In genomic region chr4:55891656-55892055, GRCm38 (mm10) we compare ENCODE assay signal across 34 mouse cellular contexts.
"Had no signal": no experiment of that assay in that cellular context is flagged by ENCODE, and none has a peak within 500 bp of the region (broad histone marks: within the 10 kb centered on the region; RNA-seq: fewer than 3 reads in every experiment).

No protein-coding gene starts in this region.

- H3K4me3 ChIP-seq: heart, embryonic 12.5 days; heart, embryonic 13.5 days; heart, embryonic 15.5 days; hindbrain, embryonic 10.5 days; hindbrain, embryonic 12.5 days; hindbrain, embryonic 13.5 days; hindbrain, embryonic 15.5 days; intestine, embryonic 15.5 days; kidney, embryonic 15.5 days; layer of hippocampus, adult 2 months; left cerebral cortex, adult 2 months had no signal

- H3K9me3 ChIP-seq: heart, embryonic 12.5 days; heart, embryonic 13.5 days; heart, embryonic 15.5 days; hindbrain, embryonic 10.5 days; hindbrain, embryonic 12.5 days; hindbrain, embryonic 13.5 days; hindbrain, embryonic 15.5 days; intestine, embryonic 15.5 days; kidney, embryonic 15.5 days had no signal

- DNase-seq: heart, postnatal 10 days; heart, postnatal 14 days; heart, postnatal 36 days; heart, postnatal 4 days; kidney, adult 11 months; kidney, adult 18-20 months; kidney, adult 2 months; kidney, adult 8-10 months; kidney, adult 9 months; kidney, postnatal 10 days; kidney, postnatal 14 days; kidney, postnatal 25 days; kidney, postnatal 36 days; kidney, postnatal 4 days; layer of hippocampus, adult 9-11 months; layer of hippocampus, postnatal 36 days had no signal

- H3K27ac ChIP-seq: heart, embryonic 13.5 days; heart, embryonic 15.5 days; hindbrain, embryonic 10.5 days; hindbrain, embryonic 12.5 days; hindbrain, embryonic 13.5 days; hindbrain, embryonic 14.5 days; hindbrain, embryonic 15.5 days; hindbrain, postnatal 0 days; intestine, embryonic 15.5 days; kidney, embryonic 15.5 days; kidney, postnatal 0 days; layer of hippocampus, adult 2 months; left cerebral cortex, adult 2 months had no signal

- H3K36me3 ChIP-seq: heart, embryonic 12.5 days; heart, embryonic 13.5 days; heart, embryonic 15.5 days; hindbrain, embryonic 10.5 days; hindbrain, embryonic 12.5 days; hindbrain, embryonic 13.5 days; hindbrain, embryonic 15.5 days; intestine, embryonic 15.5 days; kidney, embryonic 15.5 days had no signal

- ATAC-seq: hindbrain, embryonic 16.5 days; hindbrain, postnatal 0 days; inflammation-experienced regulatory T-cells, adult 6 months; intestine, embryonic 15.5 days; intestine, embryonic 16.5 days; intestine, postnatal 0 days had no signal

- H3K4me2 ChIP-seq: heart, embryonic 12.5 days; heart, embryonic 13.5 days; heart, embryonic 15.5 days; hindbrain, embryonic 12.5 days; hindbrain, embryonic 13.5 days; hindbrain, embryonic 14.5 days; hindbrain, embryonic 15.5 days; intestine, embryonic 15.5 days; kidney, embryonic 15.5 days had no signal

- H3K4me1 ChIP-seq: heart, embryonic 12.5 days; heart, embryonic 13.5 days; heart, embryonic 15.5 days; hindbrain, embryonic 10.5 days; hindbrain, embryonic 12.5 days; hindbrain, embryonic 13.5 days; hindbrain, embryonic 15.5 days; intestine, embryonic 15.5 days; kidney, embryonic 15.5 days had no signal

- H3K9ac ChIP-seq: heart, embryonic 12.5 days; heart, embryonic 13.5 days; heart, embryonic 15.5 days; hindbrain, embryonic 12.5 days; hindbrain, embryonic 13.5 days; hindbrain, embryonic 14.5 days; hindbrain, embryonic 15.5 days; intestine, embryonic 15.5 days; kidney, embryonic 15.5 days had no signal

- H3K27me3 ChIP-seq: heart, embryonic 12.5 days; heart, embryonic 13.5 days; heart, embryonic 15.5 days; hindbrain, embryonic 12.5 days; hindbrain, embryonic 13.5 days; hindbrain, embryonic 15.5 days; intestine, embryonic 15.5 days; kidney, embryonic 15.5 days had no signal
